ENCODE assay signal across 8 mouse cellular contexts in genomic region chrX:101384439-101385137, GRCm38 (mm10). TPM values are rescaled to one million over a fixed set of nuclear protein-coding genes. Genes with fewer than 3 reads are reported as not detected.
DNase-seq lines count a peak whose midpoint lies in the region; ATAC-seq lines count a peak whose summit lies in the region.

No protein-coding gene starts in this region.

- no peaks in the 10 kb centered on the region for H3K36me3 ChIP-seq in intestine, embryonic 14.5 days (ENCODE audit: control insufficient read depth, insufficient read depth, low read length)
- H3K36me3 ChIP-seq in intestine, embryonic 16.5 days (ENCODE audit: control insufficient read depth, insufficient read depth, low read length), result no peaks in the 10 kb centered on the region
- no peaks in the 10 kb centered on the region for H3K36me3 ChIP-seq in forebrain, embryonic 11.5 days (ENCODE audit: control insufficient read depth, insufficient read depth, low read length)
- H3K36me3 ChIP-seq in midbrain, embryonic 12.5 days, result no peaks in the 10 kb centered on the region

- 30% methylated on average over 27 of the region's 32 CpGs for WGBS in intestine, embryonic 14.5 days
- WGBS in intestine, embryonic 16.5 days, result 22% methylated on average over 32 of the region's 32 CpGs
- 17% methylated on average over 30 of the region's 32 CpGs for WGBS in forebrain, embryonic 11.5 days
- WGBS in midbrain, embryonic 12.5 days, result 20% methylated on average over 32 of the region's 32 CpGs

- peaks cover 44% of the 10 kb centered on the region for H3K27me3 ChIP-seq in intestine, embryonic 14.5 days (replicated peaks; ENCODE audit: control insufficient read depth, insufficient read depth, low read length)
- peaks cover 15% of the 10 kb centered on the region; the same call in 1 of the 2 replicates for H3K27me3 ChIP-seq in intestine, embryonic 16.5 days (replicated peaks; ENCODE audit: control insufficient read depth, insufficient read depth, low read length)
- peaks cover 36% of the 10 kb centered on the region for H3K27me3 ChIP-seq in forebrain, embryonic 11.5 days (ENCODE audit: control insufficient read depth, insufficient read depth, low read length)
- peaks cover 81% of the 10 kb centered on the region for H3K27me3 ChIP-seq in midbrain, embryonic 12.5 days

- peak overlapping the region; percentile 23; the same call in 1 of the 2 replicates for H3K4me2 ChIP-seq in intestine, embryonic 14.5 days (ENCODE audit: low read length)
- H3K4me2 ChIP-seq in intestine, embryonic 16.5 days (ENCODE audit: low read depth, low read length), result no peak overlapping the region
- peak overlapping the region; percentile 46 for H3K4me2 ChIP-seq in forebrain, embryonic 11.5 days (ENCODE audit: low read depth, low read length, severe bottlenecking)
- H3K4me2 ChIP-seq in midbrain, embryonic 12.5 days (replicated peaks), result peak overlapping the region; percentile 48

- H3K4me1 ChIP-seq in intestine, embryonic 14.5 days (replicated peaks; ENCODE audit: control insufficient read depth, insufficient read depth, low read length), result no peaks in the 10 kb centered on the region
- no peaks in the 10 kb centered on the region for H3K4me1 ChIP-seq in intestine, embryonic 16.5 days (ENCODE audit: control insufficient read depth, insufficient read depth, low read length)
- peaks cover 2% of the 10 kb centered on the region; the same call in 1 of the 2 replicates for H3K4me1 ChIP-seq in forebrain, embryonic 11.5 days (replicated peaks; ENCODE audit: control insufficient read depth, insufficient read depth, low read length)
- peaks cover 12% of the 10 kb centered on the region for H3K4me1 ChIP-seq in midbrain, embryonic 12.5 days

- H3K27ac ChIP-seq in intestine, embryonic 14.5 days (ENCODE audit: low read depth), result no peak overlapping the region
- no peak overlapping the region for H3K27ac ChIP-seq in intestine, embryonic 16.5 days (ENCODE audit: low read length)
- no peak overlapping the region for H3K27ac ChIP-seq in forebrain, embryonic 11.5 days (ENCODE audit: low read depth, low read length)
- H3K27ac ChIP-seq in midbrain, embryonic 12.5 days (replicated peaks), result no peak overlapping the region

- no peaks in the 10 kb centered on the region for H3K9me3 ChIP-seq in intestine, embryonic 14.5 days (ENCODE audit: control insufficient read depth, low read length)
- H3K9me3 ChIP-seq in intestine, embryonic 16.5 days (ENCODE audit: control insufficient read depth, low read length), result no peaks in the 10 kb centered on the region
- no peaks in the 10 kb centered on the region for H3K9me3 ChIP-seq in forebrain, embryonic 11.5 days (ENCODE audit: control insufficient read depth, low read length)
- H3K9me3 ChIP-seq in midbrain, embryonic 12.5 days, result no peaks in the 10 kb centered on the region

- no peak for ATAC-seq in intestine, embryonic 14.5 days (replicated peaks; ENCODE audit: low FRiP score, low TSS enrichment, low read depth)
- no peak for ATAC-seq in intestine, embryonic 16.5 days
- peak; percentile 70 for ATAC-seq in cerebellum, adult (ENCODE audit: insufficient number of reproducible peaks, low FRiP score, low TSS enrichment)
- ATAC-seq in forebrain, embryonic 11.5 days (replicated peaks; ENCODE audit: low FRiP score), result no peak
- ATAC-seq in midbrain, embryonic 12.5 days (ENCODE audit: low FRiP score, low read depth), result peak; percentile 51; the same call in 1 of the 2 replicates

- H3K4me3 ChIP-seq in intestine, embryonic 14.5 days (ENCODE audit: low read depth, low read length), result 0 out of 2 replicates have a peak overlapping the region, but pooled peaks have one; percentile 4
- no peak overlapping the region for H3K4me3 ChIP-seq in intestine, embryonic 16.5 days (ENCODE audit: low read length)
- peak overlapping the region; percentile 22 for H3K4me3 ChIP-seq in forebrain, embryonic 11.5 days (ENCODE audit: low read depth, low read length)
- peak overlapping the region; percentile 32 for H3K4me3 ChIP-seq in midbrain, embryonic 12.5 days

- no peak for DNase-seq in intestine, embryonic 14.5 days (ENCODE audit: low spot score)
- DNase-seq in forebrain, embryonic 11.5 days (ENCODE audit: low spot score), result peak; percentile 53
- DNase-seq in ovary, postnatal 14 days (ENCODE audit: low spot score), result no peak
- DNase-seq in adrenal gland, postnatal 10 days, result no peak
- no peak for DNase-seq in kidney, postnatal 10 days

- no peak overlapping the region for H3K9ac ChIP-seq in intestine, embryonic 14.5 days (ENCODE audit: low read length)
- no peak overlapping the region for H3K9ac ChIP-seq in intestine, embryonic 16.5 days (ENCODE audit: low read depth, low read length)
- no peak overlapping the region for H3K9ac ChIP-seq in forebrain, embryonic 11.5 days (ENCODE audit: low read length)
- peak overlapping the region; percentile 31; the same call in 1 of the 2 replicates for H3K9ac ChIP-seq in midbrain, embryonic 12.5 days (replicated peaks)

RNA-seq across cellular contexts. Expression of gene Gjb1, which starts 8.4 kb away (rescaled TPM):
- 14.0 and 20.9 TPM in 2 replicates for polyA plus RNA-seq in intestine, embryonic 14.5 days (2014; fragmentation: Nextera tagmentation; extraction: Ambion mirVana)
- 119 and 154 TPM in 2 replicates for polyA plus RNA-seq in intestine, embryonic 16.5 days (2015; fragmentation: Nextera tagmentation; extraction: Ambion mirVana)
- polyA plus RNA-seq in forebrain, embryonic 11.5 days (2014; fragmentation: Nextera tagmentation; extraction: Ambion mirVana), result not detected in 2 replicates
- not detected in 2 replicates for polyA plus RNA-seq in midbrain, embryonic 12.5 days (2016; fragmentation: Nextera tagmentation; extraction: Ambion mirVana)
- total RNA-seq in adrenal gland, postnatal 10 days (2021), result 10 to 100 TPM; 42.2 to 80.7 TPM

RNA-seq across cellular contexts. Expression of gene Zmym3, which starts 36.1 kb away (rescaled TPM):
- 25.5 and 26.1 TPM in 2 replicates for polyA plus RNA-seq in intestine, embryonic 14.5 days (2014; fragmentation: Nextera tagmentation; extraction: Ambion mirVana)
- polyA plus RNA-seq in intestine, embryonic 16.5 days (2015; fragmentation: Nextera tagmentation; extraction: Ambion mirVana), result 18.5 and 19.5 TPM in 2 replicates
- 24.4 and 25.6 TPM in 2 replicates for polyA plus RNA-seq in forebrain, embryonic 11.5 days (2014; fragmentation: Nextera tagmentation; extraction: Ambion mirVana)
- polyA plus RNA-seq in midbrain, embryonic 12.5 days (2016; fragmentation: Nextera tagmentation; extraction: Ambion mirVana), result 36.6 and 39.2 TPM in 2 replicates
- 10 to 100 TPM; 54.9 to 91.8 TPM for total RNA-seq in adrenal gland, postnatal 10 days (2021)

RNA-seq across cellular contexts. Expression of gene Nono, which starts 44.5 kb away (rescaled TPM):
- polyA plus RNA-seq in intestine, embryonic 14.5 days (2014; fragmentation: Nextera tagmentation; extraction: Ambion mirVana), result 363 and 414 TPM in 2 replicates
- polyA plus RNA-seq in intestine, embryonic 16.5 days (2015; fragmentation: Nextera tagmentation; extraction: Ambion mirVana), result 272 and 304 TPM in 2 replicates
- 671 and 672 TPM in 2 replicates for polyA plus RNA-seq in forebrain, embryonic 11.5 days (2014; fragmentation: Nextera tagmentation; extraction: Ambion mirVana)
- 572 and 581 TPM in 2 replicates for polyA plus RNA-seq in midbrain, embryonic 12.5 days (2016; fragmentation: Nextera tagmentation; extraction: Ambion mirVana)
- total RNA-seq in adrenal gland, postnatal 10 days (2021), result 100 to 1,000 TPM; 185 to 186 TPM

Comparison
In these comparisons a context has a peak if more than half of its experiments do, and no peak if none do; other contexts are left out.
1. ATAC-seq: peak in cerebellum, adult (single experiment) and midbrain, embryonic 12.5 days (single experiment); none in intestine, embryonic 14.5 days (single experiment), intestine, embryonic 16.5 days (single experiment) and forebrain, embryonic 11.5 days (single experiment).
2. RNA of gene Gjb1, which starts 8.4 kb away (polyA plus RNA-seq): 119 to 154 TPM in intestine, embryonic 16.5 days and 14.0 to 20.9 TPM in intestine, embryonic 14.5 days; not detected in forebrain, embryonic 11.5 days and not detected in midbrain, embryonic 12.5 days; every median in the first group is over 10 times any median in the second.